ENCODE assay signal across 11 mouse cellular contexts in the genomic region with DNA sequence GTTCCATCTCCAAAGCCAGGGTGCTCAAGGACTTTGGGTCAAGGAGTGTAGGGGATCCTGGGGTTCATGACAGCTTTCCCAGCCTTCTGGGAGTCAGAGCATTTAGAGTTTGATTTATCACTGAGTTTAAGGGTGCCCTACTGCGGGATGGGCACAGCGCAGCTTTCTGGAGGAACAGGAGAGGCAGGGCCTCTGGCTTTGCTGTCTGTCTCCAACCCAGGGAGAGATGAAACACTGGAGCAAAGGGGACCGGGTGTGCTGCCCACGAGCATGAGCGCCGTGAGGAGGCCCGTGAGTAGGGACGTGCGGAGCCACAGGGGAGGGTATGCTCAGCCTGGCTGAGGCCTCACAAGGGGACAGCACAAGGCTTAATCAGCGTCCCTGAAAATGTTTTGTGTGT.
A peak's percentile ranks its signal among the peaks of the same experiment; 100 is the strongest.
DNase-seq lines count a peak whose midpoint lies in the region; ATAC-seq and TF ChIP-seq lines count a peak whose summit lies in the region.
"Had no signal": no experiment of that assay in that cellular context is flagged by ENCODE, and none has a peak within 500 bp of the region (broad histone marks: within the 10 kb centered on the region; RNA-seq: fewer than 3 reads in every experiment).

No protein-coding gene starts in this region.

- H3K9me3 ChIP-seq in kidney, embryonic 16.5 days (ENCODE audit: low read length) = no peaks in the 10 kb centered on the region
- no peaks in the 10 kb centered on the region for H3K9me3 ChIP-seq in embryonic facial prominence, embryonic 14.5 days (ENCODE audit: control insufficient read depth, low read length)
- H3K9me3 ChIP-seq in liver, postnatal 0 days (ENCODE audit: low read length) = no peaks in the 10 kb centered on the region

- TF ChIP-seq CTCF in liver, postnatal 0 days (IDR thresholded peaks at IDR 0.05; ENCODE audit: low read depth) = no peak

- H3K4me3 ChIP-seq in kidney, embryonic 16.5 days (ENCODE audit: low read length) = no peak overlapping the region
- no peak overlapping the region for H3K4me3 ChIP-seq in embryonic facial prominence, embryonic 14.5 days (ENCODE audit: low read depth, low read length)
- H3K4me3 ChIP-seq in liver, postnatal 0 days (ENCODE audit: low read depth, low read length) = no peak overlapping the region

- peak overlapping the region; percentile 85; the same call in 1 of the 2 replicates for H3K9ac ChIP-seq in kidney, embryonic 16.5 days (replicated peaks; ENCODE audit: low read length)
- H3K9ac ChIP-seq in embryonic facial prominence, embryonic 14.5 days (ENCODE audit: low read depth, low read length) = peak overlapping the region; percentile 77; the same call in 1 of the 2 replicates
- peak overlapping the region; percentile 77; the same call in 1 of the 2 replicates for H3K9ac ChIP-seq in liver, postnatal 0 days (replicated peaks)

- peak; percentile 55 for DNase-seq in adrenal gland, adult 2 months
- DNase-seq in adrenal gland, postnatal 25 days = no peak
- DNase-seq in kidney, adult 8-10 months = no peak
- DNase-seq in embryonic facial prominence, embryonic 14.5 days (ENCODE audit: low spot score) = no peak
- no peak for DNase-seq in liver, postnatal 0 days
- DNase-seq in right cerebral cortex, adult 2 months (ENCODE audit: low spot score in 2 of 2) = no peak
- no peak for DNase-seq in urinary bladder, postnatal 25 days (ENCODE audit: low spot score)
- DNase-seq: cerebellum, postnatal 25 days; gastrocnemius, postnatal 36 days; right cerebral cortex, postnatal 25 days had no signal

- 50% methylated on average over 10 of the region's 10 CpGs for WGBS in kidney, embryonic 16.5 days
- WGBS in embryonic facial prominence, embryonic 14.5 days = 56% methylated on average over 10 of the region's 10 CpGs
- WGBS in liver, postnatal 0 days (ENCODE audit: insufficient replicate concordance) = 64% methylated on average over 10 of the region's 10 CpGs

- no peak for TF ChIP-seq EP300 in liver, postnatal 0 days (IDR thresholded peaks at IDR 0.05; ENCODE audit: low read depth)

- no peaks in the 10 kb centered on the region for H3K27me3 ChIP-seq in kidney, embryonic 16.5 days (ENCODE audit: insufficient read depth, low read length)
- H3K27me3 ChIP-seq in embryonic facial prominence, embryonic 14.5 days (replicated peaks; ENCODE audit: control insufficient read depth, insufficient read depth, low read length) = no peaks in the 10 kb centered on the region
- H3K27me3 ChIP-seq in liver, postnatal 0 days (ENCODE audit: insufficient read depth, low read length) = no peaks in the 10 kb centered on the region

- H3K27ac ChIP-seq in kidney, embryonic 16.5 days (ENCODE audit: low read length) = no peak overlapping the region
- H3K27ac ChIP-seq in embryonic facial prominence, embryonic 14.5 days (replicated peaks; ENCODE audit: low read depth, low read length) = peak overlapping the region; percentile 89
- peak overlapping the region; percentile 98 for H3K27ac ChIP-seq in liver, postnatal 0 days (ENCODE audit: low read depth)

- no peak for ATAC-seq in kidney, embryonic 16.5 days (ENCODE audit: low FRiP score, low TSS enrichment)
- ATAC-seq in embryonic facial prominence, embryonic 14.5 days (ENCODE audit: low read depth) = no peak
- no peak for ATAC-seq in liver, postnatal 0 days

- H3K4me2 ChIP-seq in kidney, embryonic 16.5 days (replicated peaks; ENCODE audit: low read depth, low read length) = peak overlapping the region; percentile 70
- peak overlapping the region; percentile 82 for H3K4me2 ChIP-seq in embryonic facial prominence, embryonic 14.5 days (ENCODE audit: low read depth, low read length)
- peak overlapping the region; percentile 87 for H3K4me2 ChIP-seq in liver, postnatal 0 days (ENCODE audit: low read depth, low read length)

- H3K4me1 ChIP-seq in kidney, embryonic 16.5 days (ENCODE audit: insufficient read depth, low read length) = peaks cover 55% of the 10 kb centered on the region
- peaks cover 52% of the 10 kb centered on the region for H3K4me1 ChIP-seq in embryonic facial prominence, embryonic 14.5 days (ENCODE audit: control insufficient read depth, insufficient read depth, low read length)
- H3K4me1 ChIP-seq in liver, postnatal 0 days (ENCODE audit: insufficient read depth) = peaks cover 65% of the 10 kb centered on the region

- H3K36me3 ChIP-seq in kidney, embryonic 16.5 days (ENCODE audit: insufficient read depth, low read length) = no peaks in the 10 kb centered on the region
- no peaks in the 10 kb centered on the region for H3K36me3 ChIP-seq in embryonic facial prominence, embryonic 14.5 days (ENCODE audit: control insufficient read depth, insufficient read depth, low read length)
- H3K36me3 ChIP-seq in liver, postnatal 0 days (replicated peaks; ENCODE audit: insufficient read depth, low read length) = no peaks in the 10 kb centered on the region
